Mouse (Mus musculus) G1E-ER4 (cell line): ENCODE data around the gene Trp53bp1. TPM values are rescaled to one million over a fixed set of nuclear protein-coding genes. Genes with fewer than 3 reads are reported as not detected.

Experiments
- GATA1 ChIP-seq: IDR thresholded peaks from one replicate; pipeline ENCODE4 v1.8.0; 2012; ENCODE audit warnings: low read length, inconsistent platforms
- polyA plus RNA-seq: library from polyadenylated mRNA; stranded (reverse); fragments of >175 nt; gene quantifications from 2 replicates; pipeline ENCODE4 v1.2.3, GENCODE M21; 2012

Trp53bp1 gene
- polyA plus RNA-seq, 1 experiment = 19.4 TPM

DNA sequence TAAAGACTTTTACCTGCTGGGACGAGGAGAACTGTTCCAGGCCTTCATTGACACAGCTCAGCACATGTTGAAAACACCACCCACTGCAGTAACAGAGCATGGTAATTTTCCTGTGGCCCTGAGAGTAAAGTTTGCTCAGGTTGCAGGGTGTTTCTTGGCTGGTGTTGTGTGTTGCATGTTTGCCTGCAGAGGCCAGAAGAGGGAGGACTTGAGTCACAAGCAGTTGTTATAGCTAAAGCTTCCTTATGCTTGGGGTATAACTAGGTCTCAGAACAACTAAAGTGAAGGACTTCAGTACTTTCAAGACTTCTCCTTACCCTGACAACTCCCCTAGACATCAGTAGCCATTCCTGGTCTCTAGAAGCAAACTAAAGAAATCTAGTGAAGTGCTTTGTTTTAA lies 82.7 kb downstream of the Trp53bp1 start:
- TF ChIP-seq GATA1 = no peak

DNA sequence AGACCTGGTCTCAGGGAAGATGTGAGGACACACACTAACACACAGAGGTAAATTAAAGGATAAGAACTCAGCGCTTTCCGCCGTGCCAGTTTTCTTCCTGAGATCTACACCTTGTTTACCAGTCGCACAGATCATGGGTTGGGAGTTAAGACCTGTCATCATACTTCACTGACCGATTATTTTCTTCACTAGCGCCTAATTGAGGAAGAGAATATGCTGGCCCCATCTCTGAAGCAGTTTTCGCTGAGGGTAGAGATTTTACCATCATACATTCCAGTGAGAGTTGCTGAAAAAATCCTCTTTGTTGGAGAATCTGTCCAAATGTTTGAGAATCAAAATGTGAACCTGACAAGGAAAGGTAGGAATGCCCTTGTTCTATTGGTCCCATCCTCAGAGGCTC lies 87.1 kb downstream of the Trp53bp1 start:
- no peak for TF ChIP-seq GATA1

DNA sequence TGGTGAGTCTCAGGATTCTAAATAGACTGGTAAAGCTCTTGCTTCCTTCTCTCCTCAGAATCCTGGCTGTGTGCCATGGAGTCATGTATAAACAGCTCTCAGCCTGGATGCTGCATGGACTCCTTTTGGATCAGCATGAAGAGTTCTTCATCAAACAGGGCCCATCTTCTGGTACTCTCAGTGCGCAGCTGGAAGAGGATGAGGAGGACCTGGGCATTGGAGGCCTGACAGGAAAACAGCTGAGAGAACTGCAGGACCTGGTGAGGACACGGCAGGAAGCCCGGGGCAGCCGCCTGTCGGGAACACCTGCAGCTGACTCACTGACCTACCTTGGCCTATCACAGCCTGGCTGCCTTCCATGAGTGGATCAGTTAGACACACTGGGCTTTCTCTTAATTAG lies 87.8 kb downstream of the Trp53bp1 start:
- TF ChIP-seq GATA1 = no peak

DNA sequence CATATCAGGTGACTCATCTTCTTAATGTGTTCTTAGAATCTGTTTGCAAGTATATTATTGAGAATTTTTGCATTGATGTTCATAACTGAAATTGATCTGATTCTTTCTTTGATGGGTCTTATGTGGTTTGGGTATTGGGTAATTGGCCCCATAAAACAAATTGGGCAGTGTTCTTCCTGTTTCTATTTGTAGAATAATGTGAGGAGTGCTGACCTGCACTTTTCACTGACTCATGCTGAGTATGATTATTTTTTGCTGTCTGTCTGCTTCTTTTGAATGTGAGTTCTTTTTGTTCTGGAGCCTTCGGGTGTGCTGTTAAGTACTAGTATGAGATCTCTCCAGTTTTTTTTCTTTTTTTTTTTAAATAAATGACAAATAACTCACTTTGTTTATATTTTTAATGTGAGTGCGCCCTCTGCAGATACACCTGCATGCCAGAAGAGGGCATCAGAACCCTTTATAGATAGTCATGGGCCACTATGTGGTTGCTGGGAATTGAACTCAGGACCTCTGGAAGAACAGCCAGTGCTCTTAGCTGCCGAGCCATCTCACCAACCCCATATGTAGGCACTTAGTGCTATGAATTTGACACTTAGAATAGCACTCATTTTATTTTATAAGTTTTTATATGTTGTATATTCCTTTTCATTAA lies 92.3 kb downstream of the Trp53bp1 start:
- TF ChIP-seq GATA1 = no peak

DNA sequence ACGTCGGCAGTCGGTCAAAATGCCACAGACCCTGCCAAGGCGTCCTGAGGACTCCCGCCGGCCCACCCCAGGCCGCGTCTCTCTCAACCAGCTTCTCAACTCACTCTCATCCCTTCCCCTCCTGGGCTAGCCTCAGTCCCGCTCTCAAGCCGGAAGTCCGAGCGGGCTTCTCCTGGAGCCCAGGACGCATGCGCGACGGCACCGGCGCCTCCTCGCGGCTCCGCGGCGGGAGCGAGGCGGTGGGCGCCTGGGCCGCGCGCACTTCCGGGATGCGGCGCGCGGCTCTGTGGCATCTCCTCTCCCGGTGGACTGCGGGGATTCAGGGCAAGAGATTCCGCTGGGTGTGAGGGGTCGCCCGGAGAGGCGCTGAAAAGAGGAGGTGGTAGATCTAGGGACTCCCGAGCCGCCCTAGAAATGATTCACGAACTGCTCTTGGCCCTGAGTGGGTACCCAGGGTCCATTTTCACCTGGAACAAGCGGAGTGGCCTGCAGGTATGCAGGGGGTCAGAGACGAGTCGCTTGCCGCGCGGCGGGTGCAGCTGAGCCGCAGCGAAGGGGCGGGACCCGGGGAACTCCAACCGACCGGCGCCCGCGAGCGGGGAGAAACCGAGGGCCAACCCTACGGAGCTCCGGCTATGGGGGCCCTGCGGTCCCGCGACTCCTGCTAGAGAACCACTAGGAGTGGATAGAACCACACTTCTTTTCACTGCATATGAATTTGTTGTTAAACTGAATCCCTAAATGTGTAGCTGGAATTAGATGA lies 100.0 kb downstream of the Trp53bp1 start, which contains the start of gene Zscan29:
Gene Zscan29, minus strand, starts transcription at position 146 of the 763 bp plus-strand sequence.
- TF ChIP-seq GATA1 = no peak

DNA sequence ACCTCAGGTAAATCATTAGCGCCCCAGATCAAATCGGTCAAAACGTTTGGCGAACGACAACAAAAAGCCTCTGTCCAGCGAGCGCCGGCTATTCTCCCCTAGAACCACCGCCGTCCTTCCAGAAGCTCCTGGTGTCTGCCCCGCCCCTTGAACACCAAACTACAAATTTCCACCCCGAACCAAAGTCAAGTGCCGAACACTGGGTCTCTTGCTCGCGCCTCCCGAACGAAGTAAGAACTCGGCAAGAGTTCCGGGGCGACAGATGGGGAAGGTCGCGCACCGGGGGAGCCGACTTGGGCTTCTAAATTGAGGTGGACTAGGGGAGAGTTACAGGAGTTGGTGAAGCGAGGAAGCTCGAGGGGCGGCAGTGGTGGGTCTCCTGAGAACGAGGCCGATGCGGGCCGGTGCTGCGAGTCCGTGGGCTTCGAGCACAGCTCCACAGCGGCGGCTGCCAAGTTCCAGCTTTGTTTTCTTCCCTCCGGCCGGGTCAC lies 100.7 kb downstream of the Trp53bp1 start, which contains the start of gene Tubgcp4:
Gene Tubgcp4, plus strand, starts transcription at position 174 of the 491 bp plus-strand sequence.
- TF ChIP-seq GATA1 = no peak

DNA sequence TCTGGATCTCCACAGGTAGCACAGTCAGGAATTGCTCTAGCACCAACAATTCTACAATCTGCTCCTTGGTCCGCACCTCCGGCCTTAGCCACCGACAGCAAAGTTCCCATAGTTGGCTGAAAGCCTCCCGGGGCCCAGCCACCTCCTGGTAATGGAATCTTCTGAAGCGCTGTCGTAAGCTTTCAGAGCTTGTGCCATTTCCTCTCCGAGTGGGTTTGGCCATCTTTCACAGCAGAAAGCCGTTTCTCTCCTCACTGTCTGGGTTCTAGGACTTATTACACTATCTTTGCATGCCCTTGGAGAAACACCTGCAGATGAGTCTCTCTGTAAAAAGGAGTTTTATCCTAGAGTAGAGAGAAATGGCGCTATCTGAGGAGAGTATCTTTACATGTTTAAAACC lies 101.3 kb downstream of the Trp53bp1 start:
- no peak for TF ChIP-seq GATA1

DNA sequence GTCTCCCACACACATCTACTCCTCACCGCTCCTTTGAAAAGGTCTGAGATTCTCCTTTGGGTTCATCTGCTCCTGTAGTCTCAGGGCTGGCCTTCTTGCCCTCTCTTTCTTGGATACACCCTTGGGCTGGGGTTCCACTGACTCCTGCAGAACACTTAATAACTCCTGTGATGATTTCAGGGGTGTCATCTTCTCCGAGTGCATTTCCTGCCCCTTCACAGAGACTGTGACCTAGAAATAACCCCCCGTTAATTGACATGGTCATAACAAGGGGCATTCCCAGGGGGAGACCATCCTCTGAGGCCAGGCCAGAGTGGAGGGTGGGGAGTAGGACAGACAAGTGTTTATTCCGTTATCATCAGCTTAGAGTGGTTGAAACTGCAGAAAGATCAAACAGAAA lies 102.0 kb downstream of the Trp53bp1 start:
- TF ChIP-seq GATA1 = no peak

DNA sequence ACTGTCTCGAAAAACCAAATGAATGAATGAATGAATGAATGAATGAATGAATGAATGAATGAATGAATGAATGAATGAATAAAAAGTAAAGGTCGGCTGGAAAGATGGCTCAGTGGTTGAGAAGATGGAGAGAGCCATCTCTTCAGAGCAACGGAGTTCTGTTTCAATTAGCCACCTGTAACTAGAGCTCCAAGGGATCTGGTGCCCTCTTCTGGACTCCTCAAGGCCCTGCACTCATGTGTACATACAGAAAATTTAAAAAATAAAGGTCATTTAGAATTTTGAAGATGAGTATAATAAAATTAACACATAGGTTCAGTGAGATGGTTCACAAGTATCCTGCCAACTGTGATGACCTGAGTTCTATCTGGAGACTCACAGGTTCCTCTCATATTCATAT lies 118.1 kb downstream of the Trp53bp1 start:
- no peak for TF ChIP-seq GATA1

DNA sequence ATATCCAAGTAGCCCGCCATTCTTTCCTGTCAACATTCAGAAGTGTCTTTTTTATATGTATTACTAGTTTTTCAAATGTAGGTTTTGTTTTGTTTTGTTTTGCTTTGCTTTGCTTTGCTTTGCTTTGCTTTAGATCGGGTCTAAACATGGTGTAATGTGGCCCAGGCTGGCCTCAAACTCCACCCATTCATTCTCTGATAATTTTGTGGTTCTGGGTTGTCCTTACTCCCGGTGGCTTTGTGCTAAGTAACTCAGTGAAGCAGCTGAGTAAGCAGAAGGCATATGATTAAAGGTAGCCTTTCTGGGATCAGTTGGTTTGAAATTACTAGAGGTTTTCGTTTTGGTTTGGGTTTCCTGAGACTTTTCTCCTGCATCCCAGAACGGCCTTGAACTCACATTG lies 121.5 kb downstream of the Trp53bp1 start:
- TF ChIP-seq GATA1 = no peak

Other genes starting within 250 kb of the Trp53bp1 start
- 0.70 and 0.73 TPM in 2 replicates for gene Epb42, start 234.3 kb downstream of the Trp53bp1 start, polyA plus RNA-seq
- not detected in 2 replicates for gene Tgm5, start 185.6 kb downstream of the Trp53bp1 start, polyA plus RNA-seq
- not detected in 2 replicates for gene Tgm7, start 161.6 kb downstream of the Trp53bp1 start, polyA plus RNA-seq
- 4.1 and 5.7 TPM in 2 replicates for gene Adal, start 131.0 kb downstream of the Trp53bp1 start, polyA plus RNA-seq
- 12.9 and 14.2 TPM in 2 replicates for gene Lcmt2, start 130.8 kb downstream of the Trp53bp1 start, polyA plus RNA-seq
- 17.0 and 25.6 TPM in 2 replicates for gene Tubgcp4, start 100.8 kb downstream of the Trp53bp1 start, polyA plus RNA-seq
- 10.8 and 12.7 TPM in 2 replicates for gene Zscan29, start 100.3 kb downstream of the Trp53bp1 start, polyA plus RNA-seq
- 16.2 and 20.0 TPM in 2 replicates for gene Map1a, start 18.2 kb upstream of the Trp53bp1 start, polyA plus RNA-seq
- gene Ppip5k1, start 84.0 kb upstream of the Trp53bp1 start, polyA plus RNA-seq = 3.4 and 3.7 TPM in 2 replicates
- not detected in 2 replicates for gene Ckmt1, start 86.3 kb upstream of the Trp53bp1 start, polyA plus RNA-seq
- not detected in 2 replicates for gene Strc, start 115.8 kb upstream of the Trp53bp1 start, polyA plus RNA-seq
- gene Pdia3, start 142.4 kb upstream of the Trp53bp1 start, polyA plus RNA-seq = 564 and 628 TPM in 2 replicates
- gene Catsper2, start 142.4 kb upstream of the Trp53bp1 start, polyA plus RNA-seq = 0.13 and 0.21 TPM in 2 replicates
- not detected in 2 replicates for gene Ell3, start 172.9 kb upstream of the Trp53bp1 start, polyA plus RNA-seq
- gene Serf2, start 177.8 kb upstream of the Trp53bp1 start, polyA plus RNA-seq = 285 and 304 TPM in 2 replicates
- 176 and 206 TPM in 2 replicates for gene Hypk, start 181.9 kb upstream of the Trp53bp1 start, polyA plus RNA-seq
- not detected in 2 replicates for gene Serinc4, start 185.4 kb upstream of the Trp53bp1 start, polyA plus RNA-seq
- 1.7 and 2.7 TPM in 2 replicates for gene Mfap1b, start 202.7 kb upstream of the Trp53bp1 start, polyA plus RNA-seq
- gene Mfap1a, start 235.3 kb upstream of the Trp53bp1 start, polyA plus RNA-seq = 3.9 and 6.2 TPM in 2 replicates
- 0.82 and 1.2 TPM in 2 replicates for gene Wdr76, start 235.3 kb upstream of the Trp53bp1 start, polyA plus RNA-seq